Mouse (Mus musculus) liver, postnatal 0 days (tissue): ENCODE measurements around the gene Rasal2. TPM values are rescaled to one million over a fixed set of nuclear protein-coding genes. Genes with fewer than 3 reads are reported as not detected.

Experiments
- ATAC-seq: fragments of 200-750 bp; cut with Nextera tagmentation; 2 replicates; pipeline ENCODE4 v1.8.0; 2017; ENCODE audit warnings: mild to moderate bottlenecking, moderate library complexity
- DNase-seq: peaks from one replicate; pipeline ENCODE4 v3.0.0-alpha.2; 2016
- H3K27ac ChIP-seq: fragments of 300-500 bp; sonication (generic); 2 replicates; pipeline ENCODE4 v1.5.1; 2014; ENCODE audit warnings: antibody characterized with exemption, moderate library complexity, mild to moderate bottlenecking, low read depth
- H3K27me3 ChIP-seq: fragments of 300-500 bp; sonication (generic); 2 replicates; pipeline ENCODE4 v1.6.1; 2014; ENCODE audit warnings: low read length, control low read depth, mixed read lengths; ENCODE audit not compliant: insufficient read depth
- H3K36me3 ChIP-seq: fragments of 300-500 bp; sonication (generic); replicated peaks from 2 replicates; pipeline ENCODE4 v1.6.1; 2014; ENCODE audit warnings: mild to moderate bottlenecking, control low read depth, low read length, moderate library complexity, mixed read lengths; ENCODE audit not compliant: insufficient read depth
- H3K4me1 ChIP-seq: fragments of 300-500 bp; sonication (generic); 2 replicates; pipeline ENCODE4 v1.6.1; 2014; ENCODE audit warnings: antibody characterized with exemption, mild to moderate bottlenecking, control low read depth; ENCODE audit not compliant: insufficient read depth
- H3K4me2 ChIP-seq: fragments of 300-500 bp; sonication (generic); 2 replicates; pipeline ENCODE4 v1.6.1; 2014; ENCODE audit warnings: low read depth, mild to moderate bottlenecking, low read length, moderate library complexity, mixed read lengths
- H3K4me3 ChIP-seq: fragments of 300-500 bp; sonication (generic); 2 replicates; pipeline ENCODE4 v1.5.1; 2014; ENCODE audit warnings: low read depth, low read length
- H3K9ac ChIP-seq: fragments of 300-500 bp; sonication (generic); replicated peaks from 2 replicates; pipeline ENCODE4 v1.6.1; 2014; ENCODE audit warnings: mild to moderate bottlenecking, moderate library complexity
- H3K9me3 ChIP-seq: fragments of 300-500 bp; sonication (generic); 2 replicates; pipeline ENCODE4 v1.6.1; 2016; ENCODE audit warnings: mild to moderate bottlenecking, control low read depth, low read length, mixed read lengths
- CTCF ChIP-seq: sonication (generic); IDR thresholded peaks from 2 replicates; pipeline ENCODE4 v1.5.1; 2016; ENCODE audit warnings: antibody characterized with exemption, low read depth
- EP300 ChIP-seq: IDR thresholded peaks from 2 replicates; pipeline ENCODE4 v1.6.1; 2016; ENCODE audit warnings: antibody characterized with exemption, low read depth, mild to moderate bottlenecking
- WGBS: fragments of 180-500 bp; shearing (Covaris S2); extraction: QIAGEN DNeasy Blood & Tissue Kit; methylation state at CpG from one replicate; pipeline ENCODE4 v1.1.7; 2014; ENCODE audit not compliant: insufficient replicate concordance; 5-methylcytosine and 5-hydroxymethylcytosine counted together
- polyA plus RNA-seq: library from polyadenylated mRNA; unstranded; fragments of >200 nt; fragmentation: Nextera tagmentation; extraction: Ambion mirVana; gene quantifications from 2 replicates; pipeline ENCODE4 v1.2.1, GENCODE M21; 2015

Gene Rasal2
- polyA plus RNA-seq, result 10.7 and 12.5 TPM in 2 replicates

GRCm38 (mm10) chr1:157412454-157413369 is at the start of gene Rasal2:
TSS of gene Rasal2 (minus strand) at chr1:157412595.
- Histone ChIP-seq H3K27me3 (no peaks in the 10 kb centered on the region), H3K9me3 (no peaks in the 10 kb centered on the region), H3K9ac (peak within 1 kb of the TSS; percentile 68), H3K4me2 (peak within 1 kb of the TSS; percentile 93), H3K4me1 (peaks cover 8% of the 10 kb centered on the region; the same call in 1 of the 2 replicates), H3K4me3 (peak within 1 kb of the TSS; percentile 90), H3K36me3 (no peaks in the 10 kb centered on the region), H3K27ac (peak within 1 kb of the TSS; percentile 74)
- TF ChIP-seq CTCF (no peak), EP300 (no peak)
- ATAC-seq (peak; percentile 91), DNase-seq (peak; percentile 94)
- under 1% methylated on average over 61 of the region's 62 CpGs for WGBS

- H3K9ac ChIP-seq, result no peak overlapping the region
These were observed 48.9 kb upstream of the Rasal2 start for GRCm38 (mm10) chr1:157461276-157461675.

GRCm38 (mm10) chr1:157459904-157460303 is 47.5 kb upstream of the Rasal2 start:
- Histone ChIP-seq H3K4me2 (no peak overlapping the region), H3K4me1 (peaks cover 6% of the 10 kb centered on the region), H3K36me3 (no peaks in the 10 kb centered on the region), H3K27ac (no peak overlapping the region), H3K4me3 (no peak overlapping the region), H3K27me3 (no peaks in the 10 kb centered on the region), H3K9me3 (no peaks in the 10 kb centered on the region), H3K9ac (no peak overlapping the region)
- no peak for DNase-seq
- ATAC-seq, result no peak
- 78% methylated on average over 5 of the region's 5 CpGs for WGBS
- TF ChIP-seq EP300 (no peak), CTCF (no peak)

More at GRCm38 (mm10) chr1:157461276-157461675, 48.9 kb upstream of the Rasal2 start:
- TF ChIP-seq CTCF (no peak), EP300 (no peak)
- H3K4me2 ChIP-seq, result no peak overlapping the region
- no peaks in the 10 kb centered on the region for H3K9me3 ChIP-seq
- ATAC-seq (no peak), DNase-seq (no peak)
- H3K4me3 ChIP-seq, result no peak overlapping the region
- H3K36me3 ChIP-seq, result no peaks in the 10 kb centered on the region
- H3K27me3 ChIP-seq, result no peaks in the 10 kb centered on the region
- peaks cover 6% of the 10 kb centered on the region for H3K4me1 ChIP-seq
- 88% methylated on average over 5 of the region's 5 CpGs for WGBS
- H3K27ac ChIP-seq, result no peak overlapping the region

- Histone ChIP-seq H3K36me3 (no peaks in the 10 kb centered on the region), H3K4me2 (peak within 1 kb of the TSS; percentile 88), H3K4me1 (peaks cover 6% of the 10 kb centered on the region), H3K4me3 (peak within 1 kb of the TSS; percentile 43), H3K9ac (peak within 1 kb of the TSS; percentile 61), H3K27me3 (no peaks in the 10 kb centered on the region), H3K9me3 (no peaks in the 10 kb centered on the region), H3K27ac (no peak within 1 kb of the TSS)
- ATAC-seq (peak; percentile 96), DNase-seq (peak; percentile 90)
- 16% methylated on average over 21 of the region's 29 CpGs for WGBS
- TF ChIP-seq CTCF, result peak; percentile 91
- TF ChIP-seq EP300, result no peak
These were observed 46.2 kb upstream of the Rasal2 start, which contains the start of gene Cryzl2 for GRCm38 (mm10) chr1:157458421-157459208. TSS of gene Cryzl2 (plus strand) at chr1:157458577.

GRCm38 (mm10) chr1:157457789-157458188 is 45.4 kb upstream of the Rasal2 start:
- peak overlapping the region; percentile 88; the same call in 1 of the 2 replicates for H3K4me2 ChIP-seq
- no peak overlapping the region for H3K4me3 ChIP-seq
- 86% methylated on average over 3 of the region's 3 CpGs for WGBS
- no peaks in the 10 kb centered on the region for H3K36me3 ChIP-seq
- H3K27me3 ChIP-seq, result no peaks in the 10 kb centered on the region
- TF ChIP-seq EP300 (no peak), CTCF (no peak)
- peaks cover 6% of the 10 kb centered on the region for H3K4me1 ChIP-seq
- H3K9me3 ChIP-seq, result no peaks in the 10 kb centered on the region
- no peak overlapping the region for H3K9ac ChIP-seq
- no peak overlapping the region for H3K27ac ChIP-seq
- ATAC-seq (no peak), DNase-seq (no peak)

- H3K9me3 ChIP-seq, result no peaks in the 10 kb centered on the region
- no peak overlapping the region for H3K4me2 ChIP-seq
- H3K27ac ChIP-seq, result no peak overlapping the region
- WGBS, result 67% methylated on average over 6 of the region's 6 CpGs
- H3K4me1 ChIP-seq, result peaks cover 11% of the 10 kb centered on the region
- no peak overlapping the region for H3K4me3 ChIP-seq
- DNase-seq (no peak), ATAC-seq (no peak)
- H3K27me3 ChIP-seq, result no peaks in the 10 kb centered on the region
- TF ChIP-seq EP300 (no peak), CTCF (no peak)
- H3K36me3 ChIP-seq, result no peaks in the 10 kb centered on the region
- H3K9ac ChIP-seq, result no peak overlapping the region
These were observed 42.5 kb upstream of the Rasal2 start for GRCm38 (mm10) chr1:157454876-157455275.
